Mouse (Mus musculus) stomach, postnatal 0 days (tissue): ENCODE measurements around the gene Unc93b1. TPM values are rescaled to one million over a fixed set of nuclear protein-coding genes. Genes with fewer than 3 reads are reported as not detected.

ENCODE experiments used
- ATAC-seq: fragments of 200-750 bp; cut with Nextera tagmentation; 2 replicates; pipeline ENCODE4 v1.8.0; 2017; ENCODE audit not compliant: low FRiP score, low TSS enrichment
- DNase-seq: peaks from one replicate; pipeline ENCODE4 v3.0.0-alpha.2; 2016; ENCODE audit warnings: low spot score
- H3K27ac ChIP-seq: fragments of 300-500 bp; sonication (generic); replicated peaks from 2 replicates; pipeline ENCODE4 v1.5.1; 2014; ENCODE audit warnings: mild to moderate bottlenecking, control low read depth
- H3K27me3 ChIP-seq: fragments of 300-500 bp; sonication (generic); 2 replicates; pipeline ENCODE4 v1.6.1; 2014; ENCODE audit warnings: low read length; ENCODE audit not compliant: control insufficient read depth, insufficient read depth
- H3K36me3 ChIP-seq: fragments of 300-500 bp; sonication (generic); 2 replicates; pipeline ENCODE4 v1.6.1; 2014; ENCODE audit warnings: low read length, mixed read lengths; ENCODE audit not compliant: control insufficient read depth, insufficient read depth
- H3K4me1 ChIP-seq: fragments of 300-500 bp; sonication (generic); replicated peaks from 2 replicates; pipeline ENCODE4 v1.6.1; 2014; ENCODE audit warnings: antibody characterized with exemption; ENCODE audit not compliant: control insufficient read depth, insufficient read depth
- H3K4me2 ChIP-seq: fragments of 300-500 bp; sonication (generic); replicated peaks from 2 replicates; pipeline ENCODE4 v1.6.1; 2014; ENCODE audit warnings: low read depth, mild to moderate bottlenecking, control low read depth, moderate library complexity
- H3K4me3 ChIP-seq: fragments of 300-500 bp; sonication (generic); 2 replicates; pipeline ENCODE4 v1.5.1; 2014; ENCODE audit warnings: low read depth, low read length, control low read depth
- H3K9ac ChIP-seq: fragments of 300-500 bp; sonication (generic); 2 replicates; pipeline ENCODE4 v1.6.1; 2014; ENCODE audit warnings: mild to moderate bottlenecking, low read length, control low read depth, mixed read lengths
- H3K9me3 ChIP-seq: fragments of 300-500 bp; sonication (generic); 2 replicates; pipeline ENCODE4 v1.6.1; 2016; ENCODE audit warnings: low read length; ENCODE audit not compliant: control insufficient read depth
- CTCF ChIP-seq: IDR thresholded peaks from 2 replicates; pipeline ENCODE4 v1.5.1; 2016; ENCODE audit warnings: antibody characterized with exemption, low read depth, mild to moderate bottlenecking, moderate library complexity
- EP300 ChIP-seq: optimal IDR thresholded peaks from 2 replicates; pipeline ENCODE3; 2016; ENCODE audit warnings: antibody characterized with exemption
- WGBS: fragments of 180-500 bp; shearing (Covaris S2); extraction: QIAGEN DNeasy Blood & Tissue Kit; methylation state at CpG from one replicate; pipeline ENCODE4 v1.1.7; 2014; 5-methylcytosine and 5-hydroxymethylcytosine counted together
- polyA plus RNA-seq: library from polyadenylated mRNA; unstranded; fragments of >200 nt; fragmentation: Nextera tagmentation; extraction: Ambion mirVana; gene quantifications from 2 replicates; pipeline ENCODE4 v1.2.1, GENCODE M21; 2015

The Unc93b1 gene
- polyA plus RNA-seq, 1 experiment from 2014 or later = 19.7 TPM

DNA sequence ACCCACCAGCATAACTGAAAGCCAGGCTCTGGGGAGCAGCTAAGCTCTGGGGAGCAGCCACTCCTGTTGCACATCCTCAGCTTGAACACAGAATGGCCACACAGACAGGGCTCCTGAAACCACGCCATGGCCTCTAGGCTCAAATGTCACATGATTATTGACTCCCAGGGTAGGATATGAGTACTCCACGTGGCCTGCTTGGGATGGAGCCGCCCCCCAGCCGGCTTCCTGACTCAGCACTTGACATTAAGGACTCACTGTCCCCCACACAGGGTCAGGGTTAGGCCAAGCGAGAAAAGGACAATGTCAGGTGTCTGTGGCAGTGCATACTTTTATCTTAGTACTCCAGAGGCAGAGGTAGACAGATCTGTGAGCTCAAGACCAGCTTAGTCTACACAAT, 24.8 kb upstream of the Unc93b1 start:
- WGBS = 79% methylated on average over 5 of the region's 5 CpGs
- H3K27me3 ChIP-seq = no peaks in the 10 kb centered on the region
- peaks cover 15% of the 10 kb centered on the region for H3K4me1 ChIP-seq
- no peak overlapping the region for H3K4me3 ChIP-seq
- TF ChIP-seq EP300 (no peak), CTCF (no peak)
- H3K4me2 ChIP-seq = no peak overlapping the region
- no peaks in the 10 kb centered on the region for H3K9me3 ChIP-seq
- H3K9ac ChIP-seq = no peak overlapping the region
- H3K36me3 ChIP-seq = peaks cover 14% of the 10 kb centered on the region
- no peak overlapping the region for H3K27ac ChIP-seq
- ATAC-seq (no peak), DNase-seq (no peak)

DNA sequence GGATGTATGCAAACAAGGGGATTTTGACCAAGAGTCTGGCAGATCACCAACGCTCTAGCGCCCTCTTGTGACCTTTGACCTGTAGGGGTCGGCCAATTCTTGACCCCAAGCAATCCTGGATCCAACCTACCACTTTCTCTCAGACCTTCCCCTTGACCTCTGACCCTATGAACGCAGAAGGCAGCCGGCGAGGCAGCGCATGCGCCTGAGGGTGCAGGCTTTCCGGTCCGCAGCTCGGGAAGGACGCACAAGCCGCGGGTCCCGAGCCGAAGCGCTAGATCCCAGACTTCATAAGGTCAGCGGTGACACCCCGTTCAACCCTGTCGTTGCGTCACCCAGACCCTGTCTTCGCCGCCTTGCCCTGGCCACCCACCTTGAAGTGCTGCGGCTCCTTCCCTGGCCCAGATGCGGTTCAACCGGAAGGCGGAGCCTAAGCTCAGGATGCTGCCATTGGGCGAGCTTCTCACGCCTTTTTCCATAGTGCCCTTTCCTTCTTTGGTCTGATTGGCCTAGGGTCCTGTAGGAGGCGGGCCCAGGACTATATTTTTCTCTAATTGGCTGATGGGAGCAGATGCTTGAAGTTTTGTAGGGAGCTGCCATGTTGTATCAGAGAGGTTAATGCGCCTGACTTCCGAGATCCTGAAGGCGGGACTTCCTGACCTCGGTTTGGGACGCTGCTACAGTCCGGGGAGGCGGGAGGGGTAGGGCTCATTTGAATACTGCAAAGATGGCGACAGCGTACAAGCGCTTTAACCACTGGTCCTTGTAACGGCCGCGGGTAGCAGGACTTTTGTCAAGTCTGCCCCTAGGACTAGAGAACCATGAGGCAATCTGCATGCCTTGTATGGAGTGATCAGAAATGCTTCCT, 22.4 kb upstream of the Unc93b1 start, which contains the start of gene Ndufs8:
Gene Ndufs8, minus strand, starts transcription at position 438 of the 868 bp plus-strand sequence.
- Histone ChIP-seq H3K27ac (peak within 1 kb of the TSS; percentile 85), H3K36me3 (peaks cover 14% of the 10 kb centered on the region), H3K9me3 (no peaks in the 10 kb centered on the region), H3K9ac (peak within 1 kb of the TSS; percentile 64), H3K4me1 (peaks cover 5% of the 10 kb centered on the region), H3K4me3 (peak within 1 kb of the TSS; percentile 70), H3K27me3 (no peaks in the 10 kb centered on the region), H3K4me2 (peak within 1 kb of the TSS; percentile 72)
- ATAC-seq (peak; percentile 97), DNase-seq (peak; percentile 93)
- under 1% methylated on average over 41 of the region's 43 CpGs for WGBS
- TF ChIP-seq CTCF (peak; percentile 40; the same call in 1 of the 2 replicates), EP300 (no peak)

DNA sequence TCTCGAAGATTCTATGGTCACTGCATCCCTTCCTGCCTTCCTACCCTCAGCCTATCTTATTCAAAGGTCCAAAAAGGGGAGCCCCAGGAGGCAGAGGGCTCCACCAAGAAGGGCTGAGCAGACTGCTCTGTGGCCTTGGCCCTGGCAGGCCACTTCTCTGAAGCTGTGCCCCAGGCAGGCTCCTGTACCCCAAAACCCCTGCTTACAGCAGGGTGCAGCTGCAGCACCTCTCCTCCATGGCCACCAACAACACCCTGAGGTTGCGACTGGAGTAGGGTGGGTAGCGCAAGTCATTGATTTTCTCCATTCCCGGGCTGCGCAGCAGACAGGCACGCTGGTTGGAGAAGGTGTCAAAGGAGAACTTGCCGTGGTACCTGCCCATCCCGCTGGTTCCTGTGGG, 21.3 kb upstream of the Unc93b1 start:
- no peak for TF ChIP-seq EP300
- no peak overlapping the region for H3K9ac ChIP-seq
- peak overlapping the region; percentile 70 for H3K4me3 ChIP-seq
- H3K4me2 ChIP-seq = peak overlapping the region; percentile 65
- no peak for DNase-seq
- no peak overlapping the region; the same call in 1 of the 2 replicates for H3K27ac ChIP-seq
- no peaks in the 10 kb centered on the region for H3K9me3 ChIP-seq
- no peaks in the 10 kb centered on the region for H3K27me3 ChIP-seq
- H3K36me3 ChIP-seq = peaks cover 12% of the 10 kb centered on the region
- no peak for ATAC-seq
- WGBS = 82% methylated on average over 8 of the region's 8 CpGs
- H3K4me1 ChIP-seq = peaks cover 3% of the 10 kb centered on the region; the same call in 1 of the 2 replicates

DNA sequence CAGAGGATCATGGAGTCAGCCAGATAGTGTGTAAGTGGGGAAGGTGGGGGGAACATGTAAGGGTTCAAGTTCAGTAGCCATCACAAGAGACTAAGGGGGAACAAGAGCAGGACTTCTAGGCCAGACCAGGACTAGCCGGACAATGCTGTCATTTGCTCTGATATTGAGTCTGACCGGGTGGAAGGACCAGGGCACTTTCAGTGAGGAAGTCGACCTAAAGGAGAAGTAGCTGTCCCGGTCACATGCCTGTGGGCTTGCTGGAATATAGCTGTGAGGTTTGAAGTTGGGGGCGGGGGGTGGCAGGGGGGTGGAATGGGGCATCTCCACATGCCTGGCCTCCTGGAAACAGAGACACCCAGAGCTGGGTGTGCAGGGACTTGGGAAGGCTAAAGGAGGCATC, 20.5 kb upstream of the Unc93b1 start:
- WGBS = 91% methylated on average over 5 of the region's 5 CpGs
- no peak for TF ChIP-seq EP300
- TF ChIP-seq CTCF = no peak
- Histone ChIP-seq H3K9ac (no peak overlapping the region), H3K4me3 (no peak overlapping the region), H3K9me3 (no peaks in the 10 kb centered on the region), H3K27ac (no peak overlapping the region), H3K4me1 (peaks cover 3% of the 10 kb centered on the region; the same call in 1 of the 2 replicates), H3K4me2 (no peak overlapping the region), H3K27me3 (no peaks in the 10 kb centered on the region), H3K36me3 (peaks cover 4% of the 10 kb centered on the region)
- DNase-seq (no peak), ATAC-seq (no peak)

DNA sequence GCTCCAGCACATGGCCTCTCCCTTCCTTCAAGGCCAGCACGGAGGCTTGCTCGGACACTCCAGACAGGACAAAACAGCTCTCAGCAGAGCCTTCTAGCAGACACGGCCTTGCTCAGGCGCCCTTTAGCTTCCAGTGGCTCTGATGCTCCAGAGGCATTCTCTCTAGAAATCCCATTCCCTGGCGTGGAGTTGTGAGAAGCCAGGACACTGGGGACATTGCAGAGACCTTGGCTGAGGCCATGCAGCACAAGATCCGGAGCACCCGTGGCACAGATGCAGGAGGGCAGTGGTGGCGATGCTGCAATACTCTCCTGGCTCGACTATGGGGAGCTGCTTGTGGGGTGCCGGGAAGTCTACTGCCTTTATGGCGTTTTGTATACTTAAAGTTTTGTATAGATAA, 18.3 kb upstream of the Unc93b1 start:
- no peaks in the 10 kb centered on the region for H3K36me3 ChIP-seq
- DNase-seq (no peak), ATAC-seq (no peak)
- H3K9ac ChIP-seq = no peak overlapping the region
- H3K4me2 ChIP-seq = no peak overlapping the region
- TF ChIP-seq CTCF (no peak), EP300 (no peak)
- peaks cover 3% of the 10 kb centered on the region; the same call in 1 of the 2 replicates for H3K4me1 ChIP-seq
- no peaks in the 10 kb centered on the region for H3K9me3 ChIP-seq
- no peak overlapping the region for H3K27ac ChIP-seq
- H3K4me3 ChIP-seq = no peak overlapping the region
- 71% methylated on average over 11 of the region's 11 CpGs for WGBS
- no peaks in the 10 kb centered on the region for H3K27me3 ChIP-seq

DNA sequence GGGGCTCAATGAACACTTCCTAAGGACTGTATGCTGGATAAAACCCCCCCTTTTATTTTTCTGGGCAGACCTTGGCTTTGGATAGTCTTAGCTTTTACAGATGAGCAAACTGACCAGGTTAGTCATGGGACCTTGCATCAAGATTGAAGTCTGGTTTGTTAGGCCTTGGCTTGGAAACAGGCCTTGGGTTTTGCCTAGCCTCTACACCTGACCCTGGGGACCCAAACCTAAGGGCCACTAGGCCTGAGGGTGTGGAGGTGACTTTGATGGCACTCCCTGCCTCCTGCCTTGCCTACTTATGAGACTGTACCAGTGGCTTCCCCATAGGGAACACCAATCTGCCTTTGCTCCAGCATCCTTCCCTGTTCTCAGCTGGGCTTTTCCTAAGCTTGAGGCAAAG, 15.1 kb upstream of the Unc93b1 start:
- Histone ChIP-seq H3K9ac (no peak overlapping the region), H3K4me3 (no peak overlapping the region), H3K27ac (no peak overlapping the region), H3K36me3 (no peaks in the 10 kb centered on the region), H3K4me1 (no peaks in the 10 kb centered on the region), H3K9me3 (no peaks in the 10 kb centered on the region), H3K4me2 (no peak overlapping the region), H3K27me3 (no peaks in the 10 kb centered on the region)
- ATAC-seq (no peak), DNase-seq (no peak)
- TF ChIP-seq EP300 = no peak
- no peak for TF ChIP-seq CTCF
